Mouse (Mus musculus) ovary, adult 2 months (tissue): ENCODE measurements around the gene Ngb. TPM values are rescaled to one million over a fixed set of nuclear protein-coding genes. Genes with fewer than 3 reads are reported as not detected.

ENCODE experiments used
- polyA plus RNA-seq: library from polyadenylated mRNA; depleted of rRNA; stranded (reverse); fragments of >200 nt; gene quantifications from 2 replicates; pipeline ENCODE4 v1.2.3, GENCODE M21; 2012; rRNA removed

The Ngb gene
- polyA plus RNA-seq = 2.2 and 3.5 TPM in 2 replicates

DNA sequence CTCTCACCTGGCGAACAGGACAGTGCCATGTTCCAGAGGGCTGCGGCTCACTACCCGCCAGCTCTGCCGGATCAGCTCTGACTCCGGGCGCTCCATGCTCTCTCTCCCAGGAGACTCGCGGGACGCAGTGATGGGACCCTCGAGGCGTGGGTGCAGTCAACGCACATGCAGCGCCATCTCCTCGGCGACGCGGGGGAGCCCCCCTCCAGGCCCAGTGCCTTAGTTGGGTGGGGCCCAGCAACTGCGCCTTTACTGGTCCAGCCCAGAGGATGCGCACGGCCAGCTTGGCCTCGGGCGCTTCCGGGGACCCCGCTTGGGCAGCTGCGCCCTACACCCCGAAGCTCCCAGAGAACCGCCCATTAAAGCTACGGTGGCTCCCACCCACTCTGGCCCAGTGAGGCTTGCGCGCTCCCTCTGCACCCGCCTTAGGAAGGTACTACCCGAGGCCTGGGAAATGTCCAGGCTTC, at the start of gene Ngb:
Gene Ngb, minus strand, starts transcription at position 375 of the 467 bp plus-strand sequence.

DNA sequence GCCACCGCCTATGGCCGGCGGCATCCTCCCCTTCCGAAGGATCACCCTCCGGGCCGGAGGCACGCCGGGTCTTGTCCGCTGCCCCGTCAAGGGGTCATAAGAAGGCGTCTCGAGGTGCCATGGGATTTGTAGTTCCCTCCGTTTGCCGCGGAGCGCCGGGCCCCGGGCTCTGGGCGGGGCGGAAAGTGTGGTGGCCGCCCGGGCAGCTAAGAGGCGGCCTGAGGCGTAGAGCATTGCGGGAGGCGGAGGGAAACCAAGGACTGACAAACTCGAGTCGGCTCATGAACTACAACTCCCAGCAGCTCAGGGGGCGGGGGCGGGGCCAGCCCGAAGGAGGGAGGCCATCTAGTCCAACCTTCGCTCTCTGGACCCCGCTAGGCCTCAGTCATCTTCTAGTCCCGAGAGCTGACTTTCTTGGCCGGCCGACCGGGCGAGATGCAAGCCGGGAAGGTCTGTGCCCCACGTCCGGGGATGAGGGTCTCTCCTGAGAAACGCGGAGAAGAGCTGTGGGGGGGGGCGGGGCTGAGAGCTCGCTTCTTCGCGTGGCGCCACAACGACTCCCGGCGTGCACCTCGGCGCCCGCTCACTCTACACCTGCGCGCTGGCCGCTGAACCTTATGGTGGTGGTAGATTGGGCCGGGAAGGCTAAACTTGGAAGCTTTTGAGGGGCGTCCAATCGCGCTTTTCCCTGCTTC, 45.2 kb upstream of the Ngb start, which contains the start of gene Pomt2:
Gene Pomt2, minus strand, starts transcription at position 574 of the 695 bp plus-strand sequence.

DNA sequence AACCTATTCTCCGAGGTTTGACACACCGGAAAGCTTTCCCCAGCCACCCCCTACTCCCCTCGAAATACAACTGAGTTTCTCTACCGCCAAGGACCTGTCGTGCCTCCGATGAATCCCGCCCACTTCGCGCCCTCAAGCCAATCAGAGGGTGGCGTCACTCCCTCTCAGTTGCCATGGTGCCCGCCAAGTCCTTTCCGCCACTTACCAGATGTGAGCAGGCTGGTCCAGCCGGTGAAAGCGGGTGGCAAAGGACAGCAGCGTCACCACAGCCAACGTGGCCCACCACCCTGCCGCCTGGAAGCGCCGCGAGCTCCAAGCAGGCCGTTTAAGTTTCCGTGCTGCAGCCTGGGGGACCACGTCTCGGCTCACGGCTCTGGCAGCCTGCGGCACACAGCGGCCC, 44.6 kb upstream of the Ngb start, which contains the start of gene Gstz1:
Gene Gstz1, plus strand, starts transcription at position 200 of the 400 bp plus-strand sequence.

Other genes with a start within 250 kb of the Ngb start
- 78.9 and 99.3 TPM in 2 replicates for gene Irf2bpl, start 217.7 kb downstream of the Ngb start, polyA plus RNA-seq
- 49.8 and 52.9 TPM in 2 replicates for gene Cipc, start 155.5 kb downstream of the Ngb start, polyA plus RNA-seq
- 0.93 and 1.4 TPM in 2 replicates for gene Zdhhc22, start 112.1 kb downstream of the Ngb start, polyA plus RNA-seq
- gene Tmem63c, start 81.2 kb downstream of the Ngb start, polyA plus RNA-seq = 0.43 and 0.74 TPM in 2 replicates
- gene Gstz1, start 44.6 kb upstream of the Ngb start, polyA plus RNA-seq = 59.2 and 71.8 TPM in 2 replicates
- gene Pomt2, start 45.4 kb upstream of the Ngb start, polyA plus RNA-seq = 25.1 and 25.4 TPM in 2 replicates
- gene Samd15, start 97.2 kb upstream of the Ngb start, polyA plus RNA-seq = 0.36 and 0.37 TPM in 2 replicates
- 6.1 and 6.4 TPM in 2 replicates for gene Tmed8, start 97.9 kb upstream of the Ngb start, polyA plus RNA-seq
- 0.24 and 0.64 TPM in 2 replicates for gene Noxred1, start 136.2 kb upstream of the Ngb start, polyA plus RNA-seq
- 33.8 and 39.1 TPM in 2 replicates for gene Vipas39, start 163.7 kb upstream of the Ngb start, polyA plus RNA-seq
- gene Ahsa1, start 163.9 kb upstream of the Ngb start, polyA plus RNA-seq = 74.1 and 75.4 TPM in 2 replicates
- gene Ism2, start 197.2 kb upstream of the Ngb start, polyA plus RNA-seq = 1.4 and 1.7 TPM in 2 replicates